Mouse (Mus musculus) hindbrain, embryonic 16.5 days (tissue): ENCODE data around the gene Urb2. TPM values are rescaled to one million over a fixed set of nuclear protein-coding genes. Genes with fewer than 3 reads are reported as not detected.

Experiments
- ATAC-seq: fragments of 200-750 bp; cut with Nextera tagmentation; 2 replicates; pipeline ENCODE4 v1.8.0; 2017; ENCODE audit warnings: moderate TSS enrichment, moderate library complexity
- H3K27ac ChIP-seq: fragments of 300-500 bp; sonication (generic); 2 replicates; pipeline ENCODE4 v1.5.1; 2014; ENCODE audit warnings: low read depth, mild to moderate bottlenecking, control low read depth, low read length, moderate library complexity
- H3K27me3 ChIP-seq: fragments of 300-500 bp; sonication (generic); replicated peaks from 2 replicates; pipeline ENCODE4 v1.6.1; 2014; ENCODE audit warnings: low read length; ENCODE audit not compliant: control insufficient read depth, insufficient read depth
- H3K36me3 ChIP-seq: fragments of 300-500 bp; sonication (generic); 2 replicates; pipeline ENCODE4 v1.6.1; 2014; ENCODE audit warnings: mild to moderate bottlenecking, low read length, moderate library complexity, mixed read lengths; ENCODE audit not compliant: control insufficient read depth, insufficient read depth
- H3K4me1 ChIP-seq: fragments of 300-500 bp; sonication (generic); 2 replicates; pipeline ENCODE4 v1.6.1; 2014; ENCODE audit warnings: low read depth, low read length; ENCODE audit not compliant: control insufficient read depth, insufficient read depth
- H3K4me2 ChIP-seq: fragments of 300-500 bp; sonication (generic); 2 replicates; pipeline ENCODE4 v1.6.1; 2014; ENCODE audit warnings: mild to moderate bottlenecking, low read length, control low read depth, moderate library complexity
- H3K4me3 ChIP-seq: fragments of 300-500 bp; sonication (generic); 2 replicates; pipeline ENCODE4 v1.5.1; 2014; ENCODE audit warnings: mild to moderate bottlenecking, low read length, control low read depth, moderate library complexity
- H3K9ac ChIP-seq: fragments of 300-500 bp; sonication (generic); 2 replicates; pipeline ENCODE4 v1.6.1; 2014; ENCODE audit warnings: low read depth, mild to moderate bottlenecking, control low read depth, low read length, moderate library complexity
- H3K9me3 ChIP-seq: fragments of 300-500 bp; sonication (generic); 2 replicates; pipeline ENCODE4 v1.6.1; 2014; ENCODE audit warnings: mild to moderate bottlenecking, low read length, moderate library complexity; ENCODE audit not compliant: control insufficient read depth
- WGBS: fragments of 180-500 bp; shearing (Covaris S2); extraction: QIAGEN DNeasy Blood & Tissue Kit; methylation state at CpG from one replicate; pipeline ENCODE4 v1.1.7; 2014; 5-methylcytosine and 5-hydroxymethylcytosine counted together
- polyA plus RNA-seq: library from polyadenylated mRNA; unstranded; fragments of >200 nt; fragmentation: Nextera tagmentation; extraction: Ambion mirVana; gene quantifications from 2 replicates; pipeline ENCODE4 v1.2.1, GENCODE M21; 2015

Gene Urb2
- polyA plus RNA-seq, 1 experiment from 2014 or later, result 2.6 TPM

DNA sequence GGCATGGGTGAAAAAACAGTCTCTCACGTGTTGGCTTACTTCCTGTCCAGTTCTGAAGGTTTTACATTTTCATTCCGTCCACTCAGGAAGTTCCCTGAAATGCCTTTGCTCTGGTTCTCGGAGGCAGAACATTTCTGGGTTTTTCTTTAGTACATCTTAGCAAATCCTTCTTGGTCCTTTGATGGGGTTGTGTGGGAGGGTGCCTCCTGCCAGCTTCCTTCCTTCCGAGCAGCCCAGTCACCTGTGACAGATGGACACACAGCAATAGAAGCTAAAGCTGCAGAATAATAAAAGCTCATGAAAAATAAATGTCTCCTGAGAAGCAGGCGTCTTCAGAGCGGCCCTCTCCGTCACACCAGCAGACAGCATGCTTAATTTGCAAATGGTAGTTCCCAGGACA is 57.7 kb downstream of the Urb2 start:
- Histone ChIP-seq H3K9me3 (no peaks in the 10 kb centered on the region), H3K4me1 (0 out of 2 replicates have a peak, but pooled peaks cover 2% of the 10 kb centered on the region), H3K27ac (no peak overlapping the region), H3K9ac (no peak overlapping the region), H3K4me2 (no peak overlapping the region), H3K4me3 (no peak overlapping the region), H3K27me3 (no peaks in the 10 kb centered on the region), H3K36me3 (no peaks in the 10 kb centered on the region)
- no peak for ATAC-seq
- 44% methylated on average over 7 of the region's 7 CpGs for WGBS

DNA sequence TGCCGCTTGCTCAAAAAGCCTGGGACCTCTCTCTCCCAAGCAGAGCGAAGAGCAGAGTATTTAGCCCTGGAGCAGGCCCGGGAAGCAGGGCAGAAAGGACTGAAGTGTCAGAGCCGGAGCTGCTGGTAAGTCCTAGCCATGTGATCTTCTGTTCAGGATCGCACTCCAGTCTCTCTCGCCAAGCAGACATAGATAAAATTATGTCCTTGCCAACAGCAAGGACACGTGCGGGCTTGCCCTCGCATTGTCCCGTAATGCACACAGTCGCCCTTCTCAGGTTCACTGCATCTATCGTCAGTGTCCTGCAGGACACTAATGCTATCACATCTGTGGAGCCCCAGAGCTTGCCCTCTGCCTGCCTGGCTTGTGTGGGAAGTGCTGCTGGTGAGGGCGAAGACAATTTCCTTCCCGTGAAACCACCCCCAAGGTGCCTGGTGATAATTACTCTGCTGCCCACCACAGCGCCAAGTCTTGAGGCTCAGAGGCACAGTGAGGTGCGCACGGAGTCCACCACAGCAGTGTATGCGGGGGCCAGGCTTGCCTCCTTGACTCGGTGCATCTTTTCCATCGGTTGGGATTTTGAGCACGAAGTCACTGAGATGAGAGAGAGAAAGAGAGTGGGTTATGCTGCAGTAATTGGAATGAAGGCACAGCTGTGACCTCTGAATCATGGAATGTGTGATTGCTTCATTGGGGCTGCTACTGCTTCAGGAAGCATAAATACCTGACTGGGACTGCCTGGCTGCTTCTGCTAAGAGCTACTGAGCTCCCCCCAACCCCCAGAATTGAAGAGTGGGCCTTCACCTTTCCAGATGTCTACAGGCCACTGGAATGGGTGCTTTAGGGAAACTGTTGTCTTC is 59.4 kb downstream of the Urb2 start:
- no peak; the same call in 1 of the 2 replicates for ATAC-seq
- Histone ChIP-seq H3K36me3 (no peaks in the 10 kb centered on the region), H3K9me3 (no peaks in the 10 kb centered on the region), H3K4me2 (no peak overlapping the region), H3K4me3 (no peak overlapping the region), H3K4me1 (0 out of 2 replicates have a peak, but pooled peaks cover 2% of the 10 kb centered on the region), H3K27ac (no peak overlapping the region), H3K9ac (no peak overlapping the region), H3K27me3 (no peaks in the 10 kb centered on the region)
- WGBS, result 74% methylated on average over 21 of the region's 21 CpGs

DNA sequence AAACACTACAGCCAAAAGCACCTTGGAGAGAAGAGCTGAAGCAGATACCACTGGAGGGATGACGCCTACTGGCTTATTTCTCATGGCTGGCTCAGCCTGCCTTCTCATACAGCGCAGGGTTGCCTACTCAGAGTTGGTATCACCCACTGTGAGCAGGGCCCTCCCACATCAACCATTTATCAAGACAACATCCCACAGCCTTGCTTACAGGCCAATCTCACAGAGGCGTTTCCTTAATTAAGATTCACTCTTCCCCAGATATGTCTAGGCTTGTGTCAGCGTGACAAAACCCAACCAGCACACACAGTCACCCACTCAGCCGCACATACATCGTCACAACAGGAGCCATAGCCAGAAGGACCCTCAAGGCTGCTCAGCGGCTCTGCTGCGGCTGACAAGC is 61.3 kb downstream of the Urb2 start:
- Histone ChIP-seq H3K4me2 (no peak overlapping the region), H3K9me3 (no peaks in the 10 kb centered on the region), H3K27ac (no peak overlapping the region), H3K4me1 (0 out of 2 replicates have a peak, but pooled peaks cover 2% of the 10 kb centered on the region), H3K27me3 (no peaks in the 10 kb centered on the region), H3K9ac (no peak overlapping the region), H3K4me3 (no peak overlapping the region), H3K36me3 (no peaks in the 10 kb centered on the region)
- 88% methylated on average over 8 of the region's 8 CpGs for WGBS
- ATAC-seq, result no peak

DNA sequence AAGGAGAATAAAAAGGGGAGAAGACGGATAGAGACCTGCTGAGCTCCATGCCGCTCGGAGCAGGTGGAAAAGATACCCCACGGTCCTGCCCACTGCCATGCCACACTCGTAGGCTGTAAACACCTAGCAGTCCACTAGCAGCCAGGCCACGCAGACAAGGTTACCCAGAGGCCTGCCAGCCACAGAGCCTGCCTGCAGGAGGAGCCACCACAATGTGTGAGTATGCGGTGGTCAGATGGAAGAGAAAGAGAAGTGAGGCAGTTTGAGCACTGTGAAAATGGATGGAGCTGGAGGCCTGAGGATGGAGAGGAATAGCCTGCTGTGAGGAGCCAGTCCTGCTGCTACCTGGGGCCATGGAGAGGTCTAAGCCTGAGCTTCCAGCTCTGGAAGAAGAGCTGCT is 62.3 kb downstream of the Urb2 start:
- 85% methylated on average over 7 of the region's 7 CpGs for WGBS
- H3K9me3 ChIP-seq, result no peaks in the 10 kb centered on the region
- H3K9ac ChIP-seq, result no peak overlapping the region
- no peak for ATAC-seq
- no peak overlapping the region for H3K27ac ChIP-seq
- no peaks in the 10 kb centered on the region for H3K27me3 ChIP-seq
- H3K4me2 ChIP-seq, result no peak overlapping the region
- no peak overlapping the region for H3K4me3 ChIP-seq
- H3K4me1 ChIP-seq, result 0 out of 2 replicates have a peak, but pooled peaks cover 2% of the 10 kb centered on the region
- H3K36me3 ChIP-seq, result no peaks in the 10 kb centered on the region

DNA sequence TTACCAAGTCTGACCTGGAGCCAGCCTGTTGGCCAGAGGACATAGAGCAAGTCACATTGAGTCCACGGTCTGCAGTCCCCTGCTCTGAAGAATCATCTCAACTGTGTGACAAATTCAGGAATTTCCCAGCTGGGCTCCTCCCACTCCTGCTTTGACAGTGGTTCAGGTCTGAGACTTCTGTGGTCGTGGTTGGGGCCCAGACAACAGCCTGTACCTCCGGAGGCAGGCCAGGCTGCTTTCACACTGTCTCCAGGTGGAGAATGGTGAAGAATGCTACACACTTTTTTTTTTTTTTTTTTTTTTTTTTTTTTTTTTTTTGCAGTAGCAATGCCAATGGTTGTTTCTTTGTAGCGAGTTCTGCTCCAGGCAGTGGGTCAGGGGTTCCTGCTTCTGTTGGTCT is 64.4 kb downstream of the Urb2 start:
- H3K27me3 ChIP-seq, result no peaks in the 10 kb centered on the region
- no peak overlapping the region for H3K4me3 ChIP-seq
- H3K9ac ChIP-seq, result no peak overlapping the region
- no peak overlapping the region for H3K4me2 ChIP-seq
- H3K9me3 ChIP-seq, result no peaks in the 10 kb centered on the region
- H3K27ac ChIP-seq, result no peak overlapping the region
- H3K36me3 ChIP-seq, result no peaks in the 10 kb centered on the region
- 66% methylated on average over 4 of the region's 4 CpGs for WGBS
- ATAC-seq, result no peak
- no peaks in the 10 kb centered on the region for H3K4me1 ChIP-seq

DNA sequence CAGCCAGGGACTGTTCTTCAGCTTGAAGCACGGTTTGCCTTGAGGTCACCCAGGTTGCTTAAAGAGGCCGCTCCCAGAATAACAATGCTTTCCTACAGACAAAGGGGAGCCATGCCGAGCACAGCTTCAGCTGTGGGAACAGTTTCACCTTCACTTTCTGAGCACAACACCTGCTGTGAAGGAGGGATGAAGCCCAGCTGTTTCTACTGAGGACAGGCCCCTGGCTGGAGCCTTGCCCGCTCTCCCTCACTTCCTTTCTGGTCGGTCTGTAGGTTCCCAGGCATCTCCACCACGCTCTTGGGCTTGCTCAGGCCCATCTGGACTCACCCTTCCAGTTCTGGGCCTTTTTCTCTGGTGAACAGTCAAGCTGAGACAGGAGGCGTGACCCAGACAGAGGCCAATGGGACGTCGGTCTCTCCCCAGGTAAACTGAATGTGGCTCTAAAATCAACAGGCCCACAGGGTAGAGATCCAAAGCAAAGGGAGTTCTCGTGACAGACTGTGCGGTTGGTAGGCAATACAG is 66.8 kb downstream of the Urb2 start:
- Histone ChIP-seq H3K4me2 (no peak overlapping the region), H3K27ac (no peak overlapping the region), H3K4me1 (no peaks in the 10 kb centered on the region), H3K9ac (no peak overlapping the region), H3K36me3 (no peaks in the 10 kb centered on the region), H3K27me3 (no peaks in the 10 kb centered on the region), H3K4me3 (no peak overlapping the region), H3K9me3 (no peaks in the 10 kb centered on the region)
- WGBS, result 46% methylated on average over 11 of the region's 11 CpGs
- ATAC-seq, result no peak

DNA sequence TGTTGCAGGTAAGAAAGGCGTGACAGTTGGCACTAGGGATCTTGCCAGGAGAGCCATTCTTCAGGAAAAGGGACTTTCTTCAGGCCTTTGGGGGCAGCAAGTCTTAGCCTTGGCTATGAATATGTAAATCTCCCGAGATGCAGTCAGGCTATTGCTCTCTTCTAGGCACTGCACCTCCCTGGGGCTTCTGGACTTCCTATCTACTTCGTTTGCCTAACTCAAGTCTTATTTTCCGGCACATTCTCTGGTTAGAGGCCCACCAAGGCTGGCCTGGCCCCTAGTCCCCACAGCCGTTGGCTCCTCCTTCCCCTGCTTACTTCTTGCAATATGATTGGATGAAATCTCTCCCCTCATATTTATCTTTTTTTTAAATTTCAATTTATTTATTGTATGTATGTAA is 67.7 kb downstream of the Urb2 start:
- Histone ChIP-seq H3K27me3 (no peaks in the 10 kb centered on the region), H3K4me1 (no peaks in the 10 kb centered on the region), H3K36me3 (no peaks in the 10 kb centered on the region), H3K9ac (no peak overlapping the region), H3K27ac (no peak overlapping the region), H3K4me3 (no peak overlapping the region), H3K4me2 (no peak overlapping the region), H3K9me3 (no peaks in the 10 kb centered on the region)
- no peak for ATAC-seq
- 84% methylated on average over 5 of the region's 5 CpGs for WGBS

DNA sequence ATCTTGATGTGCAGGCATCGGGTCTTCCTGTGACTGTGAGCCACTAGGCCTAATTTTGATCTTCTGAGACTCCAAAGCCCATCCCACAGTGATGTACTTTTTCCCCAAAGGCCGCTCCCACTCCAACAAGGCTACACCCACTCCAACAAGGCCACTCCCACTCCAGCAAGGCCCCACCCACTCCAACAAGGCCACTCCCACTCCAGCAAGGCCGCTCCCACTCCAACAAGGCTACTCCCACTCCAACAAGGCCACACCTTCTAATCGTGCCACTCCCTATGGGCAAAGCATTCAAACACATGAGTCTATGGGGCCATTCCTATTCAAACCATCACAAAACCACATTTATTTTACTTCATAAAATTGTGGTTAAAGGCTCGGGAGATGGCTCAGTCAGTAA is 69.2 kb downstream of the Urb2 start:
- Histone ChIP-seq H3K27ac (no peak overlapping the region), H3K4me3 (no peak overlapping the region), H3K36me3 (no peaks in the 10 kb centered on the region), H3K9me3 (no peaks in the 10 kb centered on the region), H3K4me2 (no peak overlapping the region), H3K4me1 (no peaks in the 10 kb centered on the region), H3K9ac (no peak overlapping the region), H3K27me3 (no peaks in the 10 kb centered on the region)
- 95% methylated on average over 5 of the region's 5 CpGs for WGBS
- ATAC-seq, result no peak
